Mouse (Mus musculus) left cerebral cortex, postnatal 10 days (tissue): Measurements from ENCODE around the gene Sept6. TPM values are rescaled to one million over a fixed set of nuclear protein-coding genes. Genes with fewer than 3 reads are reported as not detected.

ENCODE experiments used
- DNase-seq, 2 experiments: peaks; one replicate each; pipeline ENCODE4 v3.0.0; 2021 to 2022; ENCODE audit warnings: low spot score in 2 of 2, mixed read lengths in 1 of 2; ENCODE audit errors: extremely low spot score in 1 of 2
- intact Hi-C: fragments of 180-260 bp; cut with DNase I; formaldehyde crosslinking; loops from one replicate; pipeline ENCODE4 v1.15.1; 2025
- total RNA-seq, 2 experiments: library from RNA; stranded (reverse); gene quantifications; 2 replicates each; pipeline ENCODE4 v1.2.3; 2021

Gene Sept6
- total RNA-seq, 2 experiments from 2014 or later, result 90.7 to 91.8 TPM

DNA sequence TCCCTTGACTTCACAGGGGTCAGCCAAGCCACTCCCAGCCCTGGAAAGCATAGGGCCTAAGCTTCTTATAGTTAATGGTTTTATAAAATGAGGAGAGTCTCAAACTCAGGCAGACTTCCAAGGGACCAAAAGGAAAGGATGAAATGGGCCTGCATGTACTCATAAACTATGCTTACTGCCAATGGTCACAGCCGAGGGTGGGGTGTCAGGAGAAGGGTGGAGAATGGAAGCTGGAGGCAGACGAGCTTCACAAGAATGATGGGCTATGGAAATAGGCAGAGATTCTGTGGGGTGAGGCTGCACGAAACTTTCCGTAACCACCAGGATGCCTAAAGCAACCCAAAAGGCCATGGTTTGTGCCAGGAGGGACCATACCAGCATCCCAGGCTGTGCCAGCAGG lies 15.3 kb downstream of the Sept6 start:
- intact Hi-C loops, result no loop called here
- no peak for DNase-seq

- DNase-seq, result no peak
- intact Hi-C loops, result no loop called here
Measured at GRCm38 (mm10) chrX:36974905-36975304, 16.7 kb downstream of the Sept6 start.

DNA sequence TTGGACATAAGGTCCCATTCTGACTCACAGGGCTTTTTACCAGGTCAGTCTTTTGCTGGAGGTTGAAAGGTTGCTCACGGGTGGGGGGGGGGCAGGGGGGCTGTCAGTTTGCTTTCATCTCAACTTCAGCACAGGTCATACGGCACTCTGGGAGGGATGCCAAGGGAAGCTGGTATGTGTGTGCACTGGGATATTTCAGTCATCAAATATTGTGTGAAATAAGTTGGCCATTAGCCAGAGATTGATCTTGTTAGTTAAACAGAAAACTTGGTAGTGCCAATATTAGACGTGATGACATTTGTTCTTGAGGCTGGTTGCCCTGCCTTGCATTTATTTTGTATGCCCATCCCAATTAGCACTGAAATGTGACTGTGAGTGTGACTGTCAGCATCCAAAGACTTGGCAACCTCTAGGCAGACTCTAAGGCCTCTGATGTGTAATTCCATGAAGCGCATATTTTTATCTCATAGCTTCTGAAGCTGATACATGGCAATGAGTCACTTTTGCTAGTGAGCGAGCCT lies 18.6 kb downstream of the Sept6 start:
- intact Hi-C loops, result no loop called here

GRCm38 (mm10) chrX:36971156-36971555 lies 20.4 kb downstream of the Sept6 start:
- intact Hi-C loops, result no loop called here
- DNase-seq, result no peak

More for the DNA sequence above, 18.6 kb downstream of the Sept6 start:
- no peak for DNase-seq

DNA sequence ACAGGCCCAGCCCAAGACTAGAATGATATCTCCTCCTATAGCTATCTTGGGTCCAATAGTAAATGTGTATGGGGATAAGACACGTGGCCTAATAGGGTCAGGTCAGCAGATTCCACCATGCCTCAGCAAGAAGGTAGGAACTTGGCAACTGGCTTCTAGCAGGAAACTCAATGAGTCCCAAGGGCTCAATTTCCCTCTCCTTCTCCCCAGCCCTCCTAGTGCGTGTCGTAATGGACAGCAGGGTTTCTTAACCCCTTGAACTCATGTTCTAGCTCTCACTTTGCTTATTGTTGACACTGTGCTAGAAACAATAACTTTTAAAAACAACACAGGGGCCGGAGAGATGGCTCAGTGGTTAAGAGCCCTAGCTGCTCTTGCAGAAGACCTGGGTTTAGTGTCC lies 22.1 kb downstream of the Sept6 start:
- intact Hi-C loops, result no loop called here
- no peak for DNase-seq

GRCm38 (mm10) chrX:36956674-36957073 lies 34.9 kb downstream of the Sept6 start:
- intact Hi-C loops, result no loop called here
- DNase-seq, result no peak

- no peak for DNase-seq
Measured at GRCm38 (mm10) chrX:36941106-36941505, 50.5 kb downstream of the Sept6 start.

DNA sequence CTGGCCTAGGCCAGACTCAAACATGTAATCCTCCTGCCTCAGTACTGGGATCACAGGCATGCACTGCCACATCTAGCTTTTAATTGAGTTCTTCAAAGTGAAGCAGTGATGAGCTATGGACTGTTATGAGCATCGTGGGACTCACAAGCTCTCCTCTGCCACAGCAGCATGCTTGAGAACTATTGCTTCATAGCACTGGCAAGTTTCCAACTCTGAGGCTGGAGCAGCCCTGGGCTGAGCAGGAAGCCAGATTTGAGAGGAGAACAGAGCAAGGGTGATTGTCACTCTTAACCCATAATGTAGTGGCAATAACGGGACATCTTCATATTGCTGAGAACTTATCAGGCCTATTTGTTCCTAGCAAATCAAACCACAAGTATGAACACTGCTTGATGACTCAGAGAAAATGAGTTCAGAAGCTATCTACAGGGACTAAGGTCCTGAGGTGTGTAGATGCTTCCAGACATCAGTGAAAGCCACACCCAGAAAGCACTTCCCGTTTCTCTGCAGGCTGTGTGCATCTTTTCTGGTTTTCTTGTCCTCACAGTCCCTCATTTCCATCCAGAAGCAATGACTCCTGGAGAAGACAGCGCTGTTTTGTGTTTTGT lies 51.7 kb downstream of the Sept6 start:
- intact Hi-C loops, result no loop called here
- DNase-seq, result peak in 1 of 2 experiments; percentile 39

More at GRCm38 (mm10) chrX:36941106-36941505, 50.5 kb downstream of the Sept6 start:
- intact Hi-C loops, result no loop called here

GRCm38 (mm10) chrX:36935326-36935966 lies 56.1 kb downstream of the Sept6 start:
- intact Hi-C loops, result no loop called here
- DNase-seq, result no peak

- no peak for DNase-seq
- intact Hi-C loops, result loop anchor here (2.0 to 5.0 kb wide), 2 partner anchors 92 to 112 kb away; no protein-coding TSS in a partner anchor
Measured at GRCm38 (mm10) chrX:36930574-36930973, 61.0 kb downstream of the Sept6 start.

DNA sequence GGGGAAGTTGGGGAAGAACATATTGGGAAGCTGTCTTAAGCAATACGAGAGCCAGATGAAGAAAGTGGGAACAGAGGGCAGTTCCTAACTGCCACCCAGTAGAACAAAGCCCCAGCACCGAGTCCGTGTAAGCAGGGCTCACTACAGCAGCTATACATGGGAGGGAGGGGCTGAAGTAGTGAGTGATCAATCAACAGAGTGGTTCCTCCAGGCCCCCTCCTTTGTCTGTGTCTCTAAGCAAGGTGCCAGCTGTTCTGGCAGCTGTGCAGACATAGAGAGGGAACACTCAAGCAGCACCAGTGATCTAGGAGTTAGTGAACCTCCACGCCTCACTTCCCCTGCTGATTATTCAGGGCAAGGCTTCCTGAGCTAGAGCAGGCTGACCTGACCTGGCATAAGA lies 61.9 kb downstream of the Sept6 start:
- DNase-seq, result no peak
- intact Hi-C loops, result loop anchor here (2.0 to 5.0 kb wide), 2 partner anchors 93 to 113 kb away; no protein-coding TSS in a partner anchor

DNA sequence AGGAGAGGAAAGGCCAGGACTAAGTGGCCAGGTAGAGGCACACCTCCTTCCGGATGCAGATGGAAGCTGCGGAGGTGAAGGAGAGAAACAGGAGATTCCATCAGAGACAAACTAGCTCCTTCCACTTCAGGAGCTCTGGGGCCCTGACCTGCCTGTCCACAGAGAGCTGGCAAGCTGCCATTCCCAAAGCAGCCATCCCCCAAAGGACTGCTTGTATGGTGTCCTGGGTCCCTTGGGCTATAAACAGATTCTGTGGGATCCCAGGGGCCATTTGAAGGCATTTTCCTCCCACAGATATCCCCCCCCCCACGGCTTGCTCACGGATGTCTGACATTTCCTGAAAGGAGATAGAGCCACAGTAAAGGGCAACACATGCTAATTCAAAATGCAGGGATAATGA lies 62.8 kb downstream of the Sept6 start:
- peak in 1 of 2 experiments; percentile 38 for DNase-seq
- intact Hi-C loops, result no loop called here

DNA sequence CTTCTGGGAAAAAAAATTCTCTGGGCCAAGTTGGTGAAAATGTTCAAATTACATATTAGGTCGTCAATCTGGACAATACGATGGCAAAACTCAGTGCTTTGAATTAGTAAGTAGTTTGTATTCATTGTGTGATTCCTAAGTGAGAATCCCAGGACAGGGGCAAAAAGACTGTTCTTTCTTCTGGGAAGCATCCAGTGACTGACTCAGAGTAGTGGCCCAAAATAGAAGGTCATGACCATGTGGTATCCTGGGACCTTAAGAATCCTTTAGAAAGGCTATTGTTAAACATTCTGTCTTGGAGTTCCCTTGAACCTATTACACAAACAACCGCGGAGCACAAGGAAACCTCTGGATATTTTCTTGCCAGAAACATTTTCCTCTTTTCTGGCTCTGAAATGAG lies 70.2 kb downstream of the Sept6 start:
- no peak for DNase-seq
- intact Hi-C loops, result no loop called here

GRCm38 (mm10) chrX:36917749-36918148 lies 73.8 kb downstream of the Sept6 start:
- no peak for DNase-seq
- intact Hi-C loops, result no loop called here

DNA sequence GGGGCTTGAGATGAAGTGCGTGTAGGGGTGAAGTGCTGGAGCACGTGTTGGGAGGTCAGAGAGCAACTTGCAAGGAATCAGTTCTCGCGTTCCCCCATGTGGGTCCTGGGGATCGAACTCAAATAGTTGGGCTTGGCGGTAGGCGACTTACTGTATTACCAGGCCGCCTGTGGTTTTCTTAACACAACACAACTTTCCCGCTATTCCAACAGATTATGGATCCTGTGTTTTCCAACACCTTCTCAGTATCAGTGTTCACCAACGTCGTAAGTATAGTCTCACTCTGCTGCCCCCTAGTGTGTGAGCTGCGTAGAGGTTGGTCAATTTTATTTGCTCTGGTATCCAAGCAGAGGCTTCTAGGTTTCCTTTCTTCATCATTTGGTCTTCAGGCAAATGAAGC lies 80.3 kb downstream of the Sept6 start:
- intact Hi-C loops, result no loop called here
- DNase-seq, result peak in 1 of 2 experiments; percentile 43

- intact Hi-C loops, result loop anchor here (5.0 kb wide), 1 partner anchor 144 kb away; no protein-coding TSS in a partner anchor
- DNase-seq, result no peak
Measured at GRCm38 (mm10) chrX:36906539-36906938, 85.1 kb downstream of the Sept6 start.

GRCm38 (mm10) chrX:36903115-36903768 lies 88.4 kb downstream of the Sept6 start:
- peak; percentile 90 to 93 for DNase-seq
- intact Hi-C loops, result loop anchor here (5.0 kb wide), 1 partner anchor 71 kb away; no protein-coding TSS in a partner anchor

DNA sequence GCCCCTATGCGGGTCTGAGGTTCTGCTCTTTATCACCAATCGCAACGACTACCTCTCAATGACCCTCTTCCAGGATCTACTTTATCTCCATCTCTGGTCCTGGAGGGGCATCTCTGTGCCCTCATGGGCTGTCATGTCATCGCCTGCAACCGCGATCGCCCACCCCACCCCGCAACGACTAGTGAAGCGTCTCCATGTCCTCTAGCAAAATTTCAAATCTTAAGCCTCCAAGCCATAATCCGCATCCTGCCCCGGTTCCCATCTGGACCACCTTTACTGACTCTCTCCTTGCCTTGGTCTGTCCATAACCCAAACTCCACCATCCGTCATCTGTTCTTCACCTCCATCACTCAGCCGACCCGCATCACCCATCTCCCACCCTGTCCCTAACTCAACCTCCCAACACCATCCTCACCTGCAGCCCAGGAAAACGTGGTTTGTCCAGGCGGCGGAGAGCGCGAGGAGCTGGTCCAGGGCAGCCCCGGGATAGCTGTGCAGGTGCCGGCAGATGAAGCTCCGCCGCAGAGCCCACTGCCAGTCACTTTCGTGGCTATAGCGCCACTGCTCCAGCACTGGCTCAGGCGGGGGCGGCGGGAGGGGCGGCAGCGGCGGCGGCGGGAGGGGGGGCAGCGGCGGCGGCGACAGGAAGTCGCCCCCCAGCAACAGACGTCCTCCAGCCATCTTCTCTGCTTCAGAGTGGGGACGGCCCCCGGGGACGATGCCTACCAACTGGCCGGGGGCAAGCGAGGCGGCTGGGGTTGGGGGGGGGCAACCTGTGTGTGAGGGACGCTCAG lies 89.1 kb downstream of the Sept6 start, which contains the start of gene Nkrf:
TSS of gene Nkrf (minus strand) at position 579 of the 794 bp plus-strand sequence.
- intact Hi-C loops, result loop anchor here (5.0 kb wide), 1 partner anchor 70 kb away; no protein-coding TSS in a partner anchor
- peak; percentile 12 to 62 for DNase-seq

DNA sequence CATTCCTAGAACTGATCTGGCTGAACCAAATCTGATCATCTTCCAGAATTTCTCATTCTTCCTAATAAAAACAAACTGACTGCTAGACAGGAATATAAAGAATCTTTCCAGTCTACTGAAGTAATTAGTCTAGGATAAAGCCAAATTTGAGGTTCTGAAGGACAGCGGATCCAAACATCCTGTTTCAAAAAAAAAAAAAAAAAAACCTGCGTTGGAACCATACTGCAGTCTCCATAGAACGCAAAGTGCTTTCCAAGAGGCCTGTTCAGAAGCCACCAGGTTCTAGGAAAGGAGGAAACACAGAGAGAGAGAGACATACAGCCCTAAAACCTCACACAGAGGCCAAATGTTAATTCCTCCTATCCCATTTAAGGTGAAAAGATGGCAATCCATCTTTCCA lies 89.9 kb downstream of the Sept6 start:
- intact Hi-C loops, result loop anchor here (5.0 kb wide), 1 partner anchor 69 kb away; no protein-coding TSS in a partner anchor
- no peak for DNase-seq
